Mouse (Mus musculus) intestine, embryonic 15.5 days (tissue): ENCODE measurements at regions not wholly inside any gene's neighbourhood (a gene's known extent, or its start where the extent isn't known, plus 50 kb on each side); places are given as distances from the start of the nearest gene placed in this dataset.

Experiments
- ATAC-seq: fragments of 200-750 bp; cut with Nextera tagmentation; 2 replicates; pipeline ENCODE4 v1.8.0; 2017; ENCODE audit warnings: moderate TSS enrichment, moderate library complexity
- H3K27ac ChIP-seq: fragments of 300-500 bp; sonication (generic); 2 replicates; pipeline ENCODE4 v1.5.1; 2015; ENCODE audit warnings: mild to moderate bottlenecking, inconsistent platforms
- H3K27me3 ChIP-seq: fragments of 300-500 bp; sonication (generic); replicated peaks from 2 replicates; pipeline ENCODE4 v1.6.1; 2015; ENCODE audit warnings: inconsistent platforms
- H3K36me3 ChIP-seq: fragments of 300-500 bp; sonication (generic); 2 replicates; pipeline ENCODE4 v1.6.1; 2015; ENCODE audit warnings: inconsistent platforms
- H3K4me1 ChIP-seq: fragments of 300-500 bp; sonication (generic); replicated peaks from 2 replicates; pipeline ENCODE4 v1.6.1; 2015; ENCODE audit warnings: inconsistent platforms
- H3K4me2 ChIP-seq: fragments of 300-500 bp; sonication (generic); replicated peaks from 2 replicates; pipeline ENCODE4 v1.6.1; 2015; ENCODE audit warnings: mild to moderate bottlenecking, inconsistent platforms
- H3K4me3 ChIP-seq: fragments of 300-500 bp; sonication (generic); replicated peaks from 2 replicates; pipeline ENCODE4 v1.5.1; 2015; ENCODE audit warnings: inconsistent platforms
- H3K9ac ChIP-seq: fragments of 300-500 bp; sonication (generic); 2 replicates; pipeline ENCODE4 v1.6.1; 2015; ENCODE audit warnings: inconsistent platforms
- H3K9me3 ChIP-seq: fragments of 300-500 bp; sonication (generic); 2 replicates; pipeline ENCODE4 v1.6.1; 2016; ENCODE audit warnings: inconsistent platforms
- WGBS: fragments of 180-500 bp; shearing (Covaris S2); methylation state at CpG from one replicate; pipeline ENCODE4 v1.1.7; 2015; 5-methylcytosine and 5-hydroxymethylcytosine counted together

- H3K27ac ChIP-seq, result no peak overlapping the region
- no peaks in the 10 kb centered on the region for H3K27me3 ChIP-seq
- no peak for ATAC-seq
- H3K4me2 ChIP-seq, result no peak overlapping the region
- no peak overlapping the region for H3K9ac ChIP-seq
- H3K4me1 ChIP-seq, result no peaks in the 10 kb centered on the region
- no peak overlapping the region for H3K4me3 ChIP-seq
- H3K36me3 ChIP-seq, result no peaks in the 10 kb centered on the region
- no peaks in the 10 kb centered on the region for H3K9me3 ChIP-seq
- WGBS, result 27% methylated on average over 8 of the region's 8 CpGs
These were observed 350.7 kb upstream of the Rasa1 start for GRCm38 (mm10) chr13:85639376-85640229.

GRCm38 (mm10) chr13:85629506-85630175 is 340.7 kb upstream of the Rasa1 start:
- 0 out of 2 replicates have a peak, but pooled peaks have one; percentile 12 for ATAC-seq
- Histone ChIP-seq H3K4me2 (no peak overlapping the region), H3K4me3 (no peak overlapping the region), H3K9ac (no peak overlapping the region), H3K27me3 (no peaks in the 10 kb centered on the region), H3K4me1 (no peaks in the 10 kb centered on the region), H3K36me3 (no peaks in the 10 kb centered on the region), H3K9me3 (no peaks in the 10 kb centered on the region), H3K27ac (no peak overlapping the region)
- 62% methylated on average over 4 of the region's 4 CpGs for WGBS
